Mouse (Mus musculus) intestine, embryonic 14.5 days (tissue): Measurements from ENCODE around the gene Olfml2b. TPM values are rescaled to one million over a fixed set of nuclear protein-coding genes. Genes with fewer than 3 reads are reported as not detected.

Experiments used
- ATAC-seq: fragments of 200-750 bp; cut with Nextera tagmentation; replicated peaks from 2 replicates; pipeline ENCODE4 v1.8.0; 2017; ENCODE audit warnings: low read depth, moderate number of reproducible peaks, moderate TSS enrichment, moderate library complexity; ENCODE audit not compliant: low FRiP score, low TSS enrichment
- DNase-seq: peaks from one replicate; pipeline ENCODE4 v3.0.0-alpha.2; 2018; ENCODE audit warnings: low spot score
- H3K27ac ChIP-seq: fragments of 300-500 bp; sonication (generic); 2 replicates; pipeline ENCODE4 v1.5.1; 2014; ENCODE audit warnings: low read depth, mild to moderate bottlenecking, control low read depth
- H3K27me3 ChIP-seq: fragments of 300-500 bp; sonication (generic); replicated peaks from 2 replicates; pipeline ENCODE4 v1.6.1; 2014; ENCODE audit warnings: low read length, control low read depth; ENCODE audit not compliant: control insufficient read depth, insufficient read depth
- H3K36me3 ChIP-seq: fragments of 300-500 bp; sonication (generic); 2 replicates; pipeline ENCODE4 v1.6.1; 2014; ENCODE audit warnings: low read length, control low read depth; ENCODE audit not compliant: control insufficient read depth, insufficient read depth
- H3K4me1 ChIP-seq: fragments of 300-500 bp; sonication (generic); replicated peaks from 2 replicates; pipeline ENCODE4 v1.6.1; 2014; ENCODE audit warnings: low read length, control low read depth, mixed read lengths; ENCODE audit not compliant: control insufficient read depth, insufficient read depth
- H3K4me2 ChIP-seq: fragments of 300-500 bp; sonication (generic); 2 replicates; pipeline ENCODE4 v1.6.1; 2014; ENCODE audit warnings: low read length
- H3K4me3 ChIP-seq: fragments of 300-500 bp; sonication (generic); 2 replicates; pipeline ENCODE4 v1.5.1; 2014; ENCODE audit warnings: low read depth, low read length, control low read depth, mixed read lengths
- H3K9ac ChIP-seq: fragments of 300-500 bp; sonication (generic); 2 replicates; pipeline ENCODE4 v1.6.1; 2014; ENCODE audit warnings: mild to moderate bottlenecking, low read length
- H3K9me3 ChIP-seq: fragments of 300-500 bp; sonication (generic); 2 replicates; pipeline ENCODE4 v1.6.1; 2016; ENCODE audit warnings: low read length, control low read depth; ENCODE audit not compliant: control insufficient read depth
- WGBS: fragments of 180-500 bp; shearing (Covaris S2); extraction: QIAGEN DNeasy Blood & Tissue Kit; methylation state at CpG from one replicate; pipeline ENCODE4 v1.1.7; 2014; 5-methylcytosine and 5-hydroxymethylcytosine counted together
- polyA plus RNA-seq: library from polyadenylated mRNA; unstranded; fragments of >200 nt; fragmentation: Nextera tagmentation; extraction: Ambion mirVana; gene quantifications from 2 replicates; pipeline ENCODE4 v1.2.1, GENCODE M21; 2014

Gene Olfml2b
- polyA plus RNA-seq, 1 experiment from 2014 or later: 22.4 TPM

DNA sequence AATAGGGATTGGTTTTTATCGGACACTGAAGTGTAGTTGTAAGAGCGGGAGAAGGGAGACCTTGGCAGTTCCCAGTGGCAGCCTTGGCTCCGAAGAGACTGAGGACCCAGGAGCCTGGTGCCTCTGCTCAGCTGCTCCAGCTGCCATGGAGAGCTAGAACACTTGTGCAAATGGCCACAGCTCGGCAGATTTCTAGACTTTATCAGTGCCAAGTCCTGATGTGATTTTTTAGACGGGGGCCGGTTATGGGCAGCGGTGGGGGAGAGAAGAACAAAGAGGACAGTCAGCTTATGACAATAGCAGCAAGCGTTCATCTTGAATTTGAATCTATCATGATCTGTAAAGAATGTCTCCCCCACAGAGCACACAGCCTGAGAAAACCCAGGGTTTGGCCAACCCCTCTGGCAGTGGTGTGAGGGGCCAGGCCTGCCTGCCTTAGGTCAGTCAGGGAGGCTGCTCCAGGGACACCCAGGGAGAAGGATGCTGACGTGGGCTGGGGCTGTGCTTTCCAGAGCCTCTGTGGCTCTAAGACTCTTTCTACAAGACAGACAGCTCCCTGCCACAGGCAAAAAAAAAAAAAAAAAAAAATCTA lies 29.9 kb downstream of the Olfml2b start:
- no peak for ATAC-seq
- H3K27ac ChIP-seq: no peak overlapping the region

DNA sequence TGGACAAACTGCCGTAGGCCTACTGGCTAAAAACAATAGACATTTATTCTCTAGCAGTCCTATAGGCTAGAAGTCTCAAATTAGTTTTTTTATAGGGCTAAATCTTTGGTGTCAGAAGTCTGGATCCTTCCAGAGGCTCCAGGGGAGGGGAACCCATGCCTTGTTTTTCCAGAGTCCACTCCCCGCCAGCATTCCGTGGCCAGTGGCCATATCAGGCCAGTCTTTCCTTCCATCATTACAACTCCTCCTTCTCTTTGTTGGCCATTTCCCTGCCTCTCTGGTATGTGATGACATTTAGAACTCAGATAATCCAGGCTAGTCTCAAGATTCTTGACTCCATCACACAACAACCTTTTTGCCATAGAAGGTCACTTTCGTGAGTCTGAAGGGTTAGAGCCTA lies 33.3 kb downstream of the Olfml2b start:
- no peak for ATAC-seq
- H3K9me3 ChIP-seq: no peaks in the 10 kb centered on the region
- no peak overlapping the region for H3K4me2 ChIP-seq
- peaks cover 8% of the 10 kb centered on the region; the same call in 1 of the 2 replicates for H3K36me3 ChIP-seq
- WGBS: 95% methylated on average over 4 of the region's 4 CpGs
- no peak for DNase-seq
- H3K4me1 ChIP-seq: no peaks in the 10 kb centered on the region
- no peak overlapping the region for H3K9ac ChIP-seq
- H3K27ac ChIP-seq: no peak overlapping the region
- H3K4me3 ChIP-seq: no peak overlapping the region
- H3K27me3 ChIP-seq: no peaks in the 10 kb centered on the region

More for the DNA sequence above, 29.9 kb downstream of the Olfml2b start:
- no peaks in the 10 kb centered on the region for H3K27me3 ChIP-seq
- 80% methylated on average over 9 of the region's 9 CpGs for WGBS
- no peak overlapping the region for H3K4me3 ChIP-seq
- no peak overlapping the region for H3K9ac ChIP-seq
- H3K4me2 ChIP-seq: no peak overlapping the region
- H3K4me1 ChIP-seq: no peaks in the 10 kb centered on the region
- no peaks in the 10 kb centered on the region; the same call in 1 of the 2 replicates for H3K9me3 ChIP-seq
- no peak for DNase-seq
- H3K36me3 ChIP-seq: peaks cover 5% of the 10 kb centered on the region; the same call in 1 of the 2 replicates

DNA sequence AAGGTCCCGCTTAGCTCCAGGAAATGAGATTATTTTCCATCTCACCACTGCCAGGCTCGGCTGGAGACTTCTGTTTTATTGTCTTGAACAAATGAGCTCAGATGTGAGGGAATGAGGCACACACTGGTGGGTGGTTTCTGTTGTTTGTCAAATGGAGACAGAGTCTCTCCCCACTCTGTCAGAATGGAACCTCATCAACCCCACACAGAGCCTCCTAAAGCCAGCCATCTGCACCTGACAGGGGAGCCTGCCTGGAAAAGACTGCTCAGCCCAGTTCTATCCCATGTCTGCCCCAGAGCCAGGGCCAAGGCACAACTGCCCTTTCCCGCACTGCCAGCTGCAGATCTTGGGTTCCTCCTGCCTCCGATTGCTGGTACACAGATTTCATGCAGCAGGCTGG lies 34.5 kb downstream of the Olfml2b start:
- peaks cover 8% of the 10 kb centered on the region; the same call in 1 of the 2 replicates for H3K36me3 ChIP-seq
- ATAC-seq (no peak), DNase-seq (no peak)
- no peaks in the 10 kb centered on the region for H3K27me3 ChIP-seq
- no peaks in the 10 kb centered on the region for H3K4me1 ChIP-seq
- H3K4me2 ChIP-seq: no peak overlapping the region
- H3K27ac ChIP-seq: no peak overlapping the region
- 60% methylated on average over 4 of the region's 4 CpGs for whole genome bisulfite sequencing
- no peaks in the 10 kb centered on the region for H3K9me3 ChIP-seq
- H3K9ac ChIP-seq: no peak overlapping the region
- H3K4me3 ChIP-seq: no peak overlapping the region

DNA sequence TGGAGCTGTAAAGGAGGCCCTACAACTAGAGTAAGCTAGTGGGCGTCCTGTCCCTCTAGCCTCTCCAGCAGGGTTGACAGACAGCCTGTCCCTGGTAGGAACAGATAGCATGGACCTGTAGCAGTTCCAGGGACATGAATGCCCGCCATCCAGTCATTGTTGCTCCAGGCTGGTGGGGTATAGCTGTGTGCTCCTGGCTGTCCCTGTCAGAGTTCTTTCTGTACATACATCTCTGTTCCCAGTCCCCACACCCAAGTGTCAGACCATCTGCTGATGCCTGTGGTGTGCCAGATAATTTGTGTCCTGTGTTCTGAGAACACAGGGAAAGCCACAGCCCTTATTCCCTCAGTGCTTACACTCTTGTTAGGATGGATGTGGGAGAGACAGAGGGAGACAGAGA lies 35.3 kb downstream of the Olfml2b start:
- DNase-seq: no peak
- H3K27me3 ChIP-seq: no peaks in the 10 kb centered on the region
- H3K9ac ChIP-seq: no peak overlapping the region
- no peak overlapping the region for H3K4me3 ChIP-seq
- H3K4me1 ChIP-seq: no peaks in the 10 kb centered on the region
- H3K4me2 ChIP-seq: no peak overlapping the region
- no peak overlapping the region for H3K27ac ChIP-seq
- peaks cover 8% of the 10 kb centered on the region; the same call in 1 of the 2 replicates for H3K36me3 ChIP-seq
- H3K9me3 ChIP-seq: no peaks in the 10 kb centered on the region
- 79% methylated on average over 2 of the region's 2 CpGs for WGBS
- ATAC-seq: no peak

DNA sequence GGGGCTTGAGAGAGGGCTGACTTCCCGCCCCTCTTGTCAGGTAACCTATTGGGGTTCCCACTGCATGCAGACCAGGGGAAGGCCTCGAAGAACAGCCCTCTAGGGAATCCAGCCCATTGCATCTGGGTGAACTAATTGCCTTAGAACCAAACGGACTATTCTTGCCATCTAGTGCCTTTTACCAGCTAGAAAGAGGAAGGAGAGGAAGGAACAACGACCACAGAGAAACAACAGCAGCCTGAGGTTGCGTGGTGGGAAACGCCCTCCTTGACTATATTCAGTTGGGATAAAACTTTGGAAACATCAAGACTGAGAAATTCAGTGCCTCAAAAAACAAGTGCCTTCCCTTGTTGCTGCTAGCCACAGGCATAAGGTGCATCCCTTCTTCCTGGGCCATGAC lies 39.5 kb downstream of the Olfml2b start:
- Histone ChIP-seq H3K9ac (no peak overlapping the region), H3K27me3 (no peaks in the 10 kb centered on the region), H3K36me3 (peaks cover 8% of the 10 kb centered on the region; the same call in 1 of the 2 replicates), H3K4me2 (no peak overlapping the region), H3K9me3 (no peaks in the 10 kb centered on the region), H3K27ac (no peak overlapping the region), H3K4me3 (no peak overlapping the region), H3K4me1 (no peaks in the 10 kb centered on the region)
- DNase-seq (no peak), ATAC-seq (no peak)
- 79% methylated on average over 6 of the region's 6 CpGs for WGBS

DNA sequence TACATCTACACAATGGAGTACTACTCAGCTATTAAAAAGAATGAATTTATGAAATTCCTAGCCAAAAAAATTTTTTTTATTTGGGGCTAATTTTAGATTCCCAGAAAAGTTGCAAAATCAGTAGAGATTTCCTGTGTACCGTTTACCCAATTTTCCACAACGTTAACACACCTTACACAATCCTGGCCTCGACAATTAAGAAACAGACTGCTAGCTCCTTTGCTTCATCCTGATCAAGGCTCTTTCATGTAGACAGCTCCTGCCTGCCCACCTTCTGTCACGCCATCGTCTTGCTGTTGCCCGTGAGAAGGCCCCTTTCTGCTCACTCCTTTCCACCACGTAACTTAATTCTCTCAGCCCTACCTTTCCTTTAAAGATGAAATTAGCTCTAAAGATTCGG lies 45.4 kb downstream of the Olfml2b start:
- 96% methylated on average over 8 of the region's 8 CpGs for WGBS
- ATAC-seq (no peak), DNase-seq (no peak)
- Histone ChIP-seq H3K27me3 (no peaks in the 10 kb centered on the region), H3K9ac (no peak overlapping the region), H3K4me3 (no peak overlapping the region), H3K36me3 (no peaks in the 10 kb centered on the region), H3K4me1 (no peaks in the 10 kb centered on the region), H3K9me3 (no peaks in the 10 kb centered on the region), H3K27ac (no peak overlapping the region), H3K4me2 (no peak overlapping the region)

DNA sequence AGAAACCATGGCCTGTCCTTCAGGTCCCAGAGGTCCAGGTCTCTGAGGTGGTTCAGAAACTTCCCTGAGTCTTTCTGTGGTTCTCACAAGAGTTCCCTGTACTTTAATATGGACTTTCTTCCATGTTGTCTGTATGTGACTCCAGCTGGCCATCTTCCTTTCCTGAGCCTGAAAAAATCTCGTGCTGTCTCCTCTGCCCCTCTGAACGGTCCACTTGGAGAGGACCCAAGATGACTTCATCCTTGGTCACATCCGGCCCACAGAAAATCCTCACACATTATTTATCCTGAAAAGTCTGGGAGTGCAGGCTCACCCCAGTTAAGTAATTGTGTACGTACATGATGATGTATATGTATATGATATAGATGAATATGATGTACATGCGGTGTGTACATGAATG lies 47.0 kb downstream of the Olfml2b start:
- Histone ChIP-seq H3K27ac (no peak overlapping the region), H3K36me3 (no peaks in the 10 kb centered on the region), H3K9ac (no peak overlapping the region), H3K4me1 (no peaks in the 10 kb centered on the region), H3K4me2 (no peak overlapping the region), H3K4me3 (no peak overlapping the region), H3K27me3 (no peaks in the 10 kb centered on the region), H3K9me3 (no peaks in the 10 kb centered on the region)
- DNase-seq (no peak), ATAC-seq (no peak)
- 73% methylated on average over 5 of the region's 5 CpGs for WGBS

DNA sequence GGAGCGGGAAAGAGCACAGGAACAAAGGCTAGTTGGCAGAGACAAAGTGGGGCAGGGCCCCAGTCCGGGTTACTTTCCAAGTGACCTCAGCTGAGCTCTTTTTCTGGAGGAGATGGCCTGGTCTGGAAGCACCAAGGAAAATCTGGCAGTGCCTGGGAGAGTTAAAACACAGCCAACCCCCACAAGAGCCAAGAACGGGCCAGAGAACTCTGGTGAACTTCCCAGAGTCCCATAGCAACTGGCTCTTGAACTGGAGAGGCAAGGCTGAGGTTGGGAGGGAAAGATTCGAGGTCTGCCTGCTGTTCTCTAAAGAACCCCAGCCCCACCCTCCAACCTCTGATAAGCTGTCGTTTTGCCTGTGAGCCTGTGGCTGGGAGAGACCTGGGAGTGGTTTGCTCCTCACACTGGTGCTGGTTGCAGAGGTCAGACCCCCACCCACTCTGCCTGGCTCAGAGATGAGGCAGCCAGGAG lies 50.5 kb downstream of the Olfml2b start:
- Histone ChIP-seq H3K4me2 (no peak overlapping the region), H3K9ac (no peak overlapping the region), H3K36me3 (no peaks in the 10 kb centered on the region), H3K4me1 (no peaks in the 10 kb centered on the region), H3K27me3 (no peaks in the 10 kb centered on the region), H3K27ac (no peak overlapping the region), H3K4me3 (no peak overlapping the region), H3K9me3 (no peaks in the 10 kb centered on the region)
- DNase-seq (peak; percentile 53), ATAC-seq (peak; percentile 64; the same call in 1 of the 2 replicates)
- WGBS: 58% methylated on average over 5 of the region's 5 CpGs

DNA sequence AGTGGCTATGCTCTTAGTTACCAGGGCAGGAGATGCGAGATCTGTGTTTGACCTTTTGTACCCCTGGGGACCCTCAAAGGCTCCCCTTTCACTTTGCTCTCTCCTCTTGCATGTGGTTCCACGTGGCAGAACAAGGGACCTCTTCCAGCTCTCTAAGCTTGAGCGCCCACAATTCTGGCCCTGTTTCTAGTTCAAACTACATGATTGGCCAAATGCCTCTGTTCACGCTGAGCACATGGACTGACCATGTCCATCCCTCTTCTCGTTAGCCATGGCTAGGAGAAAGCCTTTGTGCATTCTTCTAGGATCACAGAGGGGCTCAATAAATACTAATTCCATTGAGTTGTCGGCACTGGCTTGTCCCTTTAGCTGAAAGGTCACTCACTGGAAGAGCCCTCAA lies 51.0 kb downstream of the Olfml2b start:
- no peaks in the 10 kb centered on the region for H3K9me3 ChIP-seq
- H3K9ac ChIP-seq: no peak overlapping the region
- no peak for ATAC-seq
- H3K4me1 ChIP-seq: no peaks in the 10 kb centered on the region
- no peak overlapping the region for H3K4me3 ChIP-seq
- H3K27ac ChIP-seq: no peak overlapping the region
- no peaks in the 10 kb centered on the region for H3K36me3 ChIP-seq
- H3K4me2 ChIP-seq: no peak overlapping the region
- 72% methylated on average over 6 of the region's 6 CpGs for WGBS
- no peak for DNase-seq
- H3K27me3 ChIP-seq: no peaks in the 10 kb centered on the region
